Mouse (Mus musculus) c-Kit-positive CD71-negative TER-119-negative erythroid progenitor cells, embryonic 14.5 days (primary cell): Measurements from ENCODE around the gene Ralgps2.

Source experiments
- DNase-seq: peaks from one replicate; pipeline ENCODE4 v3.0.0-alpha.2; 2013; ENCODE audit warnings: low read depth

Ralgps2 gene

DNA sequence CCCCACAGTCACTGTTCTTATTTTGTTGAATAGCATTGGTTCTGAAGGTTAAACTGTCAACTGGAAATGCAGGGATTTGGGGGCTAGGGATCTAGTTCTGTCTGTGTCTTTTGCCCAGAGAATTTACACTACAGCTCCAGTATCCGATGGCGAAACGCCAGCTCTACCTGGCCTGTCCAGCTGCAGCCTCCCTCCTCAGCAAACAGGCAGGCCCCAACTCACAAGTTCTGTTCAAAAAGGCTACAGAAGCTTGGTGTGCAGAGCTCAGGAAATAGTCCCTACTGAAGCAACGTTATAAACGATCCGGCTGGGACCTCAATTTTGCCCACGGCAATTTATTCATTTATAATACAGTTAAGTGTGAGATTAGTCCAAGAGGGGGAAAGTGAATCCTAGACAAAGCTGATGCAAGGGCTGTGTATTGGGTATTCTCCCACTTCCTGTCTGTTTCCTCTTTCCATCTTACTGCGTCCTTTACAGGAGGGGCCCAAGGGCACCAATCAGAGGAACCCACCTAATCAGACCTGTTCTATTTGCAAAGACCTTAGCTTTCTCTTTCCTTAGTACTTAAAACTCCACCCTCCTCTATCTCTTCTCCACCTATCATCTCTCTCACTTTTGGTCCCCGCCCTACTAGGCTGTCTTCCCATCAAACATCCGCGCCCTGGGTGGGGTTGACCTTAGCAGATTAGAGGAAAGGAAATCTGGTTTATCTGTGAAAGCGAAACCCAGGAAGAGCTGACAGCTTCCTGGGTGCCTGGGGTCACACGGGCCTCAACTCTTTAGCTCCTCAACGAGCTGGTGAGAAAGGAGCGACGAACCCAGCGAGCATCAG, 16.7 kb upstream of the Ralgps2 start:
- no peak for DNase-seq

DNA sequence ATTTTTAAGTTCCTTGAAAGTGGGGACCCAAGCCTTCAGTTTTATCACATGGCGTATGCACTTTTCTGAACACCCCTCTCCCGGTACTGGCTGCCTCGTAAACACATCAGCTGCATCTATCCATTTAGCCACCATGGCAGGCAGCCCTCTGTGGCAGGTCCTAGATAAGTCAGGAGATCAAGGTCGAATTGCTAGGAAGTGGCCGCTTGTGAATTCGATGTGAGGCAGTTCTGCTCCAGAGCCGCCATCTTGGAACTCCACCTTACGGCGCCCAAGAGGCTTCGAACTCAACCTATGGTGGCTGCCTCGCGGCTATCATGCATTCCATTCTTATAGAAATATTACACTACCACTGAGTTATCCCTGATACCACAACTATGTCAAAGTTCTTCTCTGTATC, 14.8 kb upstream of the Ralgps2 start:
- no peak for DNase-seq

DNA sequence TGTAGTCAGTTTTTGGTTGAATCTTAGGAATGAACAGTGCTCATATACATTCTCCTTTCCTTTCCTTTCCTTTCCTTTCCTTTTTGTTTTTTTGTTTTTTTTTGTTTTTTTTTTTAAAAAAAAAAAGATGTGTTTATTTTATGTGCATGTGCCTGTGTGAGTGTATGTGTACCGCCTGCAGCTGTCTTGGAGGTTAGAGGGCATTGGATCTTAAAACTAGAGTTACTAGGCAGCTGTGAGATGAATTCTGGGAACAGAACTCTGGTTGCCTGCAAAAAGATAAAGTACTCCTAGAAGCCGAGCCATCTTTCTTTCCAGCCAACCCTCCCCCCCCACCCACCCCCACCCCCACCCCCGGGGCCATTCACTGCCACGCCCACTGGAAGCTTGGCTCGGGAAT, 10.9 kb upstream of the Ralgps2 start:
- DNase-seq, result no peak

DNA sequence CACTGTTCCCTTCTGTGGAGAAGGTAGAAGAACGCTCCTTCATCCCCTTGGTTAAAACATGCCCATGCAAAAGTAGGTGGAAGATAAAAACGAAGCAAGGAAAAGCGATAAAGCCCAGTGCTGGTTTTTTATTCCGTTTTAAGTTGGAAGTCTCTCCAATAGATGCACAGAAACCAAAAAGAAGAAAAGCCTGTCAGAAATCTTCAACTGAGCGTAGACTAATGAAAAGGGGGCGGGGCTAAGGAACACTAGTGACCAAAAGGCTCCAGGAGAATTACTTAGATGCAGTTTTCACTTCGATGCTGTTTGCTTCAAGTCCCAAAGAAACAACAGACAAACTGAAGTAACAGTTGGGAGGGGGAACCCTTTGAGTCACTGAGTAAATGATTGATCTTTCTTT, 1.2 kb upstream of the Ralgps2 start:
- DNase-seq, result no peak

DNA sequence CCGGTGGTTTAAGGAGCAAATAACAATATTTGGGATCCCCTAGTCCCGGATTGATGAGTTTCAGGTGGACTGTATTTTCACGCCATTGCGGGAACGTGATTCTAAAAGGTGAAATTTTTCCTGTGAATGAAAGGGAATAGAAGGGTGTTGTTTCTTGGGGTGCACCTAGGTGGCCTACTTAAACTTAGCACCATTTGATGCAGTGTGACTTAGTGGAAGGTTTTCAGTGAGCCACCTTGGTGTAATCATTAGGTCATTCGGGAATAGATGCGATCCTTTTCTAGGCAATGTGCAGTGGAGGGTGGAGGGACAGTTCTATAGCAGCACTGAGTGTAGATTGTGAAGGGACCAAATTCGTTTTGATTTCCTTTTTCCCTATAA, 706 bp upstream of the Ralgps2 start:
- DNase-seq, result no peak

DNA sequence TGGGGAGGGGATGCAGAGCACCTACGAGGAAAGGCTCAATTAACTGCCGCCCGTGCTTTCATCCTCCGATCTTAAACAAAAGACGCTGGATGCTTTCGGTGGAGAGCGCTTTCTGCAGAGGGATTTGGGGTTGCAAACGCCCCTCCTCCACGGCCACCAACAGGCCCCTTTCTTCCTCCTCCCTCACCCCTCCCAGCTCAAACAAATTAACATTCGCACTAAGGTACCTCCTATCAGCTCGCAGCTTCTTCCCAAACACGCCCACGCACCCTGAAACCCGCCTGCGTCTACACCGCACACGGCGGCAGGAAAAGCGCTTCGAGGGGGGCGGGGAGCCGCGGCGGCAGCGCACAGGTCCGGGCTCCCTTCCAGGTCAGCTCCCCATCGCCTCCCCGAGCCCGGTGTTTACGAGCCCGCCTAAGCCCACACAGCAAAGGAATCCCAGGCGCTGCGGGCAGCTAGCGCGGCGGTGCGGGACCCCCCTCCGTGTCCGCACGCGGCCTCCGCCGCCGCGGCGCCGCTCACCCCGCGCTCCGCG, 652 bp downstream of the Ralgps2 start:
- peak; percentile 79 for DNase-seq

DNA sequence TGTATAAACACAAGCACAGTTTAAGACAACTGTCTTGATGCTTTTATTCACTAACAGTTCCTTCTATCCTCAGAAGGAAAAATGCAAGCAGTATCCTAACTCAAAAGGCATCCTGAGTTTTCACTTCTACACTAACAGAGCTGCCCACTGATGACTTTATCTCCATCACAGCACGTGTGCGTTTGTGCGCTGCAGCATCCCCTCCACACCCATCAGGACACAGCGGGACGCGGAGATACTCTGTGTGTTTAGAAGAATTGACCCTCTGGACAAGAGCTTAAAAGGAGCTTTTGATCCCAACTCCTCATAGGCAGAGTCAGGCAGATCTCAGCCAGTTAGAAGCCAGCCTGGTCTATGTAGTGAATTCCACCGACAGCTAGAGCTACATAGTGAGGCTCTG, 2.0 kb downstream of the Ralgps2 start:
- DNase-seq, result no peak

DNA sequence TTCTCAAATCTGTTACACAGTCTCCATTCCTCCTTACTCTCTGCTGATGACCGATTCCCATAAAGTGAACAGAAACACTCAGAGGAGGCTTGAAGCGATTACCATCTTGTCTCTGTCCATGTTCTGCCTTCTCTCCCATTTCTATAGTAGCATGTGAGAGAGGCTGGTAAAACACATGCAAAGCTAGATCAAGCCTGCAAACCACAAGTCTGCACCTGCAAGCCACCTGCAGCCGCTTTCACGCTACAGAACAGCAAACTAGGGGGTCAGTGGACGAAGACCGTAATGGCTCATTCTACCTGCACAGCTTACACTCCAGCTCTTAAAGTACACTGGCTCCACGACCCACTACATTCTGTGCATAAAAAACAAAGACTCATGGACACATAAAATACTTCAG, 5.7 kb downstream of the Ralgps2 start:
- DNase-seq, result no peak

DNA sequence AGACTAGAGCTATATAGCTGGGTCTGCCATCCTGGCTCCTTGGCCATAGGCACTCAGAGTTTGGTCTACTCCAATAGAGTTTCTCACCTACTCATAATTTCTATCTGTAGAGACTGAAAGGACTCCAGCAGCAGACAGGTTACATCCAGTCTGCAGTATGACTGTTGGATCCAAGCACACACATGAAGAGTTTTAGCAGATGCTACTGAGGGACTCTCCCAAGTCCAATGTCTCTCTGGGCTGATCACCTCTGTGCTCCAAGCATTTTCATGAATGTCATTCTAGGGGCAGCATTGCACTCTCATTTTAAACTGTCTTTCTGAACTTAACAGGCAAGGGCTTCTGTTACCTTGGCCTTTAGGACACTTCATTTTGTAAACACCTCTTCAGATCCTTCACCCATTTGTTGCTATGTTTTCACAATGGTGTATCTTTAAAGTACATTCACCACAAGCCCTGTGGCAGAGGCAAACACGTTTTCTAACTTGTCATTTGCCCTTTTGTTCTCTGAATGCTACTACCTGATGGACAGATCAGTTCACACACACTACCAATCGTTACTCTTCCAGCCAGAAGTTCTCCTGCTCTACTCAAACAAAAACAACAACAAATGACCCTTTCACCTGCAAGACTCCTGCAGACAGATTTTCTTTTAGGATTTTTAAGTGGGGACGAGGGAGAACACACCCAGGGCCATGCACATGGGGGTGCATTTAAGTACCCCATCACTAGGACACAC, 7.2 kb downstream of the Ralgps2 start:
- no peak for DNase-seq

DNA sequence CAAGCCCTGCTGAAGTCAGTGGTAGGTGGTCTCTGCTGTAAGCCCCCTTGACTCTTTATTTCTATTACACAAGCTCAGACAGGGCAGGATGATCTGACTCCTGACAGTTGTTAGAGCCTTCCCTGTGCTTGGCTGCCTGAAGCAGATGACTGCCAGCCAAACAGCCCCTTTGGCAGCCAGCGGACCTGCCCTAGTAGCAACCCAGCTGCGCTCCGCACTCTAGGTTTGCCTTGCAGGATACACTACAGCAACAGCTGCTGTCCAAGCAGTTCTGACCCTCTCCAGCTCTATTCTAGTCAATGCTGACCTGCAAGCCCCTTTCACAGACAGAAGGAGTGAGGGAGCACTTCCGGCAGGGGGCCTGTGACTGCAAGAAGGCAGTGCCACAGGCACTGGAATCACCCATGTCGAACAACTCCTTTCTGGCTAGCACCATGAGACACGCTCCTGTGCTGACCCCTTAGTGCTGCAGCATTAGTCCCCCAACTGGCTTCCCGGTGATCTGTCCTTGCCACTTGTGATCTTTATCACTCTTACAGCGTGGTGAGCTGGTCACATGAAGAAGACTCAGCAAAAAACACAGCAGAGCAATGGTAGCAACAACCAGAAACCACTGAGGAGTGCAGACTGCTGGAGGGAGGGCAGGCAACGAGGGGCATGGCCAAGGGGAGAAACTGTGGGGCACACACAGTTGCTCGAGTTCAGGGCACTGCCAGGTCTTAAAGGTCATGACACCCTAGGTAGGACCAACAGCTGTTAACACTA, 8.1 kb downstream of the Ralgps2 start:
- no peak for DNase-seq

DNA sequence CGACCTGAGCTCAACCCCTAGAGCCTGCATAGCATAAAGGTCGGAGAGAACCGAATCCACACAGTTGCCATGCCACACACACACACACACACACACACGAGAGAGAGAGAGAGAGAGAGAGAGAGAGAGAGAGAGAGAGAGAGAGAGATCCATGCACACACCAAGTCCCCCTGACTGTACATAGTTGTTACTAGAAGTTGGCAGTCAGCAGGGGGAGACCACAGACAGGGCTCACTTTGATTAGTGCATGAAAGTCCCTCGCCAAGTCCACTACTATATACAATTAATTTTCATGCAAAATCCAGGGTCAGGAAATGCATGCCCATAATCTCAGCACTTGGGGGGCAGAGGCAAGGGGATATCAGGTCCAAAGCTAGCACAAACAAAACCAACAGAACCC, 9.2 kb downstream of the Ralgps2 start:
- DNase-seq, result no peak

DNA sequence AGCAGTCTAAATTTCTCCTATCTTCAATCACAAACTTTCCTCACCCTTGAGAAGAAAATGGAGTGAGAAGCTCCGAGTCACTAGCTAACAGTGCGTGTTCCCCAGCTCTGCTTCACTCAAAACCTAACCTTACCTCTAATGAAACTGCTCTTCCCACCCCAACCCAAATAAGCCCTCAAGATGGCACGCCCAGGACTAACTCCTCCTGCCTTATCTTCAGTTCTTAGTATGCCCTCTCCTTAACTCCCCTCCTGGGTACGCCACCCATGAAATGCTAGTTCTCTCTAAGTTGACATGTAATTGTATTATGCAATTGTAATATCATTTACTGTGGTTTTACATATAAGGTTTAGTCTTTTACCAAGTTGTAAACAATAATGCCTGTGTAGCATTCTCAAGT, 11.2 kb downstream of the Ralgps2 start:
- DNase-seq, result no peak

DNA sequence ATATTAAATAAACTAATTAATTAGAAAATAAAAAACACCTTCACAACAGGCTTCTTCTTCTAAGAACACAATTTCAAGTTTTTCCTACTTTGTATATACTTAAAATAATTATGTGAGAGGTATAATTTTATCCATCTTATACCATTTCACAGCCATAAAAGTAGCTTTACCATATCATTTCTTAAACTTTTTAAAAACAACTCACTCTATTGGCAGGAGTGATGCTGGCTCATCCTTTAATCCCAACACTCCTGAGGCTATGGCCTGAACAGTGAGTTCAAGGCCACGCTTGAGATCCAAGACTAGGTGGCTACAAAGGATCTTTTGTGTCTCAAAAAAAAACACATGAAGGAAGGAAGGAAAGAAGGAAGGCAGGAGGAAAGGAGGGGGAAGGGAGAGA, 15.9 kb downstream of the Ralgps2 start:
- no peak for DNase-seq

DNA sequence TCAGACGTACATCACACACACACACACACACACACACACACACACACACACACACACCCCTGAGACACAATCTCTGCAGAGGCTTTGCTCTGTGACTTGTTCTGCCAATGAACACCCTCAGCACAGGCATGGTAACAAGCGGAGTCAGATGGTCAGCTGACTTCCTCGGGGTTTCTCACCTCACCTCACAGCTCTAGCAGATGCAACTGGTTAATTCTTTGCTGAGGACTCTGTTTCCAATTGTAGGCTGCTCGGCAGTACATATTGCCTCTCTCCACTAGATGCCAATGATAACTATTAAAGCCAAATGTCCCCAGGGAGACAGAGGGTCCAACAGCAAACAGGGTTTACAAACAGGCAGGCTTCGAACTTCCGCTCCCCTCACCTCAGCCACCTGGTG, 16.5 kb downstream of the Ralgps2 start:
- DNase-seq, result no peak

DNA sequence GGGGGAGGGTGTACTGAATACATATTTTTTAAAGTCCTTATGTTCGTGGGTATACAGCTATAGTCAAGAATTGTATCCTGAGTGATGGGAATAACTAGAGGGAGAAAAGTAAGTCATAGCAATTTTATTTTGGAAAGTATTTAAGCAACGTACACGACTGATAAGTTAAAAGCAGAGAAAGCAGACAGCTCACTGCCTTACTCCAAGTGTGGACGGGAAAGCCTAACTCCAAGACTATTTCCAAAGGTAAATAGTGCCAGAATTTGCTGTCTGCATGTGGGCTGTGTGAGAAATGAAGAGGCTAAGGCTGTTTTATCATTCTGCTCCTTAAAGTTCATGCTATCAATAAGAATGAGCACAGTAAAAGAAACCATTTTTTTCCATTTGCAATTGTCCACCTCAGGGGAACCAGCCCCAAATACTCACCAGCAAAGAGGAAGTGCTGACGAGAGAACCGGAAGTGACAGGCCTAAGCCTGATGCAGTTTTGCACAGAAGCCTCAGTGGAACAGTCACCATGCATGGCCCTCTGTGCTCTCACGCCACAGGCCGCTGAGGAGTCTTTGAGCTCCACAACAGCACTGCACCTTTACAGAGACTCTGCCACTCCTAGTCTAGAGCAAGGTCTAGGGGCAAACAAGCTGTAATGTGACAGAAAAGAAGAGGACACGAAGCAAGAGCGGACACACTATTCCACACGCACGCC, 18.0 kb downstream of the Ralgps2 start:
- peak; percentile 63 for DNase-seq

DNA sequence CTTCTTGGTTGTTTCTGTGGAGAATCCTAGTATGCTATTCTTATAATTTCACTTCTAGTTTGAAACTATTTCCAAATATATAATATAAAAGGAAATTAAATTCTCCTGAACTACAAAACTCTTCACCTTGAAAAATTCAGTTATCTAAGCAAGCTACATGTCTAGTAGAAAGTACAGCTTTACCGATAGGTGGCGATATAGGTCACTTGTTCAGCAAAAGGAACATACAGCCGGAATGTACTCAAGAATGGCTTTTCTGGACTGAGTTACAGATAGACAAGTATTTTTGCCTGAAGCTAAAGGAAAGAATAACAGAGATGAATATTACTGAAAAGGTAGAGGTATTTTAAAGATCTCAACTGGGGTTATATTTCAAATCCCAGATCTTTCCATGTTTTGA, 22.0 kb downstream of the Ralgps2 start:
- DNase-seq, result peak; percentile 64

DNA sequence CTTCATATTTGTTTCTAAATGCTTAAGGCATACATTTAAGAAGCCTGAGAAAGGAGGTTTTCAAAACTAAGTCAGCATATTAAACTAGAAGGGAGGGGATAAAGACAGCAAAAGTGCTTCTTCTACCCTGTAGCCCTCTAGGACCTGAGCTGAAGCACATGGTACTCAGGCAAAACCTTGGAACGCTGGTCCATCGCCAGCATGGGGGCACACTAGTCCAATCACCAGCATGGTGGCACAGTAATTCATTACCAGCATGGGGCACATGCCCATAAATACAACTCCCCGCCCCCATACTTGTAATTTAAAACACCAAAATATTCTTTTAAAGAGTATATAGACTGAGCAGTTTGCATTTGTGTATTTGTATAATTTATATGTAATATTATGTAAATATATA, 23.1 kb downstream of the Ralgps2 start:
- DNase-seq, result no peak

DNA sequence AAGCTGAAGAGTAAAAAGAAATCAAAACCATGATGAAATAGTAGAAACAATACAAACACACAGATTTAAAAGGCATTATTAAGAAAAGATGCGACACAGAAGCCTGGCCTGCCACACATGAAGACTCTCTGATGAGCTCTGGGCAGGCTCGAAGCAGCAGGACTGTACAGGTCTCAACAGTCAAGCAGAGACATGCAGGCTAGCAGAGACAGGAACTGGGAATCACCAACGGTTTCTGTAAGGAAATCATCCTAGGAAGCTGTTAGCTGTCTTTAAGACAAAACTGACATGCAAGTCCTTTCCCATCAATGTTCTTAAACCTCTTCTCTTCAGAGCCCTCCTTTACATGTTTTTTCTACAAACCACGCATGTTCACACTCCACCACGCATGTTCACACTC, 24.5 kb downstream of the Ralgps2 start:
- DNase-seq, result no peak

DNA sequence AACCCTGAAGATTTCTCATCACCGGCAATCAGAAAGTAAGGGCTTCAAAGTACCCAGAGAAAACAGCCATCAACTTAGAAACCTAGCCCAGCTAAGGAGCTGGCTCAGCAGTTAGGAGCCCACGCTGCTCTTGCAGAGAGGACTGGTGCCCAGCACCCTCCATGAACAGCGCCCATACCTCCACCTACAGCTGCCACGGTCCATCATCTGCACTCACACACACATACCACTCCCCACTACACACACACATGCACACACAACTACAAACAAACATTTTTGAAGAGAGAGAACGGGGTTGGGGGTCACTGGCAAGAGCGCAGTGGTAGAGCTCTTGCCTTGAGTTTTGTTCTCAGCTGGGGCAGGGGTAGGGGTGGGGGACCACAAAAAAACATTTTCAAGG, 26.2 kb downstream of the Ralgps2 start:
- DNase-seq, result no peak

DNA sequence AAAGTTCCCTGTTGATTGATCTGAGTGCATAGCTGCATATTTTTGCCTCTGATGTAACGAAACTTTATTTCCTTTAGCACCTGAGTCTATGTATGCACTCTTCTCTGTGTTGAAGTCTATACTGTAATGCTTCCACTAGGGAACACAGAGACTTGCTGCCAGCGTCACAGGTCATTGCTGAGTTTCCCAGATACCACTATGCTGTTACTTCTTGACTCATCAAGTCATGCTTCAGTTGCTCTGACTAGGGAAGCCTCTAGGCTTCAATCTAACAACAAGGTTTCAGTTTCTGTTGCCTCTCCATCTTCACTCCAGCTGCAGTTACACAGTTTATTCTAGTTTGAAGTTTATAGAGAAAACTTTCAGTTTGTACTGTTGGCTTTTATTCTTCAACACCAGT, 28.5 kb downstream of the Ralgps2 start:
- no peak for DNase-seq

DNA sequence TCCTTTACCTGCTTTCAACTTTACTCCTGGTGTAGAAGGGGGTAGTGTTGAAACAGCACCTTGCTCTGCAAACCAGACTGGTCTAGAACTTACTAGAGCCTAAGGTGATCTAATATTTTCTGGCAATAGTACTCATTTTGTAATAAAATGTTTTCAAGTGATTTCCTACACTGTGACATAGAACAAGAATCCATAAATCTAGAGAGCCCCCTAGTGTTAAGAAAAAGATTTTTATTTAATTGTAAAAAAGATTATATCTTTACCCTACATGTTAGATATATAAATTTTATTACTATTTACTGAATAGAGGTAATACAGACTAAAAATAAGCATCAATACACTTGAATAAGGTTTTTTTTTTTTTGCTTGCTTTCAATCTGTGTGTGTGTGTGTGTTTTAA, 29.6 kb downstream of the Ralgps2 start:
- DNase-seq, result no peak

DNA sequence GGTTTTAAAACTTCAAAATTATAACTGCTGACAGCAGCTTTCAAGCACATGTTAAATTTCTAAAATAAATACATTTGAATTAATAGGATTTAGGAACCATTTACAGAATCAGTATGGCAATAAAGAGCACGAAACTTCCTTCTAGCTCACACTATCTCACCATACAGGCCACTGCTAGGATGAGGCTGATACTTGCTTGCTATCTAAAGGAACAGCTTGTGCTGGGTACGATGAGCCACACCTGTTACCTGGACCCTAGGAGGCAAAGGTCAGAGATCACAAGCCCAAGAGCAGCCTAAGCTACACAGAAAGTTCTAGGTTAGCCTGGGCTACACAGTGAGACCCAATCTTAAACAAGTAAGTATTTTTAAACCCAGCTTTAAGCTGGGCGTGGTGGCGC, 30.2 kb downstream of the Ralgps2 start:
- DNase-seq, result no peak
